Mouse (Mus musculus): ENCODE results near the gene Inafm1. TPM values are rescaled to one million over a fixed set of nuclear protein-coding genes. Genes with fewer than 3 reads are reported as not detected.
"Not testable (repeated sequence)": the region's sequence is repeated elsewhere in the genome, so short reads cannot be mapped to it uniquely, and the experiment has no call there.

Gene Inafm1
- 10.1 and 13.2 TPM in 2 replicates for total RNA-seq (2017)

- peak; percentile 79 for ATAC-seq (ENCODE audit: extremely low read depth, insufficient number of reproducible peaks, low FRiP score, poor library complexity, severe bottlenecking)
These were observed at the start of gene Inafm1 for GRCm38 (mm10) chr7:16273081-16273765. Gene Inafm1, minus strand, starts transcription at chr7:16273617.

GRCm38 (mm10) chr7:16320479-16320878, 47.1 kb upstream of the Inafm1 start:
- no peak for ATAC-seq (ENCODE audit: extremely low read depth, insufficient number of reproducible peaks, low FRiP score, poor library complexity, severe bottlenecking)

GRCm38 (mm10) chr7:16319216-16319615, 45.8 kb upstream of the Inafm1 start:
- no peak for ATAC-seq (ENCODE audit: extremely low read depth, insufficient number of reproducible peaks, low FRiP score, poor library complexity, severe bottlenecking)

- ATAC-seq (ENCODE audit: extremely low read depth, insufficient number of reproducible peaks, low FRiP score, poor library complexity, severe bottlenecking) = no peak
These were observed 43.7 kb upstream of the Inafm1 start for GRCm38 (mm10) chr7:16317094-16317493.

GRCm38 (mm10) chr7:16315222-16315759, 41.9 kb upstream of the Inafm1 start:
- ATAC-seq (ENCODE audit: extremely low read depth, insufficient number of reproducible peaks, low FRiP score, poor library complexity, severe bottlenecking) = no peak

- ATAC-seq (ENCODE audit: extremely low read depth, insufficient number of reproducible peaks, low FRiP score, poor library complexity, severe bottlenecking) = no peak
These were observed 40.9 kb upstream of the Inafm1 start for GRCm38 (mm10) chr7:16314221-16314775.

- peak; percentile 5; the same call in 1 of the 2 replicates for ATAC-seq (ENCODE audit: extremely low read depth, insufficient number of reproducible peaks, low FRiP score, poor library complexity, severe bottlenecking)
These were observed 40.2 kb upstream of the Inafm1 start for GRCm38 (mm10) chr7:16313481-16314220.

- ATAC-seq (ENCODE audit: extremely low read depth, insufficient number of reproducible peaks, low FRiP score, poor library complexity, severe bottlenecking) = peak; percentile 41
These were observed 39.4 kb upstream of the Inafm1 start for GRCm38 (mm10) chr7:16312672-16313311.

- no peak for ATAC-seq (ENCODE audit: extremely low read depth, insufficient number of reproducible peaks, low FRiP score, poor library complexity, severe bottlenecking)
These were observed 38.7 kb upstream of the Inafm1 start for GRCm38 (mm10) chr7:16312011-16312671.

- ATAC-seq (ENCODE audit: extremely low read depth, insufficient number of reproducible peaks, low FRiP score, poor library complexity, severe bottlenecking) = no peak
These were observed 38.1 kb upstream of the Inafm1 start for GRCm38 (mm10) chr7:16311453-16312004.

- ATAC-seq (ENCODE audit: extremely low read depth, insufficient number of reproducible peaks, low FRiP score, poor library complexity, severe bottlenecking) = no peak
These were observed 37.4 kb upstream of the Inafm1 start for GRCm38 (mm10) chr7:16310521-16311452.

GRCm38 (mm10) chr7:16310020-16310520, 36.7 kb upstream of the Inafm1 start:
- ATAC-seq (ENCODE audit: extremely low read depth, insufficient number of reproducible peaks, low FRiP score, poor library complexity, severe bottlenecking) = peak; percentile 62

GRCm38 (mm10) chr7:16309318-16310019, 36.1 kb upstream of the Inafm1 start:
- peak; percentile 10 for ATAC-seq (ENCODE audit: extremely low read depth, insufficient number of reproducible peaks, low FRiP score, poor library complexity, severe bottlenecking)

GRCm38 (mm10) chr7:16308555-16309317, 35.3 kb upstream of the Inafm1 start:
- no peak for ATAC-seq (ENCODE audit: extremely low read depth, insufficient number of reproducible peaks, low FRiP score, poor library complexity, severe bottlenecking)

GRCm38 (mm10) chr7:16308093-16308492, 34.7 kb upstream of the Inafm1 start, which contains the start of gene Bbc3:
Gene Bbc3, plus strand, starts transcription at chr7:16308393.
- not testable (repeated sequence) for ATAC-seq (ENCODE audit: extremely low read depth, insufficient number of reproducible peaks, low FRiP score, poor library complexity, severe bottlenecking)

GRCm38 (mm10) chr7:16307141-16307540, 33.7 kb upstream of the Inafm1 start:
- not testable (repeated sequence) for ATAC-seq (ENCODE audit: extremely low read depth, insufficient number of reproducible peaks, low FRiP score, poor library complexity, severe bottlenecking)

Data from neutrophil, adult 5-6 weeks (primary cell).